Mouse (Mus musculus): ENCODE results near the gene Bbs4. TPM values are rescaled to one million over a fixed set of nuclear protein-coding genes. Genes with fewer than 3 reads are reported as not detected.

Bbs4 gene
- polyA plus RNA-seq, 1 experiment, result 36.7 TPM

- Histone ChIP-seq H3K4me3 (ENCODE audit: insufficient read depth, low read length) (no peak overlapping the region), H3K27ac (ENCODE audit: insufficient read depth, low read length) (no peak overlapping the region), H3K4me1 (ENCODE audit: control insufficient read depth, insufficient read depth, low read length) (peaks cover 2% of the 10 kb centered on the region; the same call in 1 of the 2 replicates)
- TF ChIP-seq POLR2A (IDR thresholded peaks at IDR 0.05; ENCODE audit: extremely low read depth, insufficient read depth, low read length), result no peak
- no peak for TF ChIP-seq CTCF (IDR thresholded peaks at IDR 0.05; ENCODE audit: extremely low read depth, insufficient read depth, low read length)
Observed at GRCm38 (mm10) chr9:59288058-59288457, 65.2 kb downstream of the Bbs4 start.

GRCm38 (mm10) chr9:59285614-59286013 is 67.7 kb downstream of the Bbs4 start:
- Histone ChIP-seq H3K4me3 (ENCODE audit: insufficient read depth, low read length) (no peak overlapping the region), H3K27ac (ENCODE audit: insufficient read depth, low read length) (no peak overlapping the region), H3K4me1 (ENCODE audit: control insufficient read depth, insufficient read depth, low read length) (no peaks in the 10 kb centered on the region)
- TF ChIP-seq POLR2A (IDR thresholded peaks at IDR 0.05; ENCODE audit: extremely low read depth, insufficient read depth, low read length) (no peak), CTCF (IDR thresholded peaks at IDR 0.05; ENCODE audit: extremely low read depth, insufficient read depth, low read length) (no peak)

GRCm38 (mm10) chr9:59282683-59282986 is 70.7 kb downstream of the Bbs4 start:
- Histone ChIP-seq H3K4me3 (ENCODE audit: insufficient read depth, low read length) (peak overlapping the region; percentile 1; the same call in 1 of the 2 replicates), H3K4me1 (ENCODE audit: control insufficient read depth, insufficient read depth, low read length) (no peaks in the 10 kb centered on the region), H3K27ac (ENCODE audit: insufficient read depth, low read length) (no peak overlapping the region)
- TF ChIP-seq CTCF (IDR thresholded peaks at IDR 0.05; ENCODE audit: extremely low read depth, insufficient read depth, low read length), result no peak
- no peak for TF ChIP-seq POLR2A (IDR thresholded peaks at IDR 0.05; ENCODE audit: extremely low read depth, insufficient read depth, low read length)

GRCm38 (mm10) chr9:59281871-59282682 is 71.2 kb downstream of the Bbs4 start:
- Histone ChIP-seq H3K27ac (ENCODE audit: insufficient read depth, low read length) (no peak overlapping the region), H3K4me1 (ENCODE audit: control insufficient read depth, insufficient read depth, low read length) (no peaks in the 10 kb centered on the region), H3K4me3 (ENCODE audit: insufficient read depth, low read length) (peak overlapping the region; percentile 1; the same call in 1 of the 2 replicates)
- TF ChIP-seq CTCF (IDR thresholded peaks at IDR 0.05; ENCODE audit: extremely low read depth, insufficient read depth, low read length), result peak; percentile 62
- TF ChIP-seq POLR2A (IDR thresholded peaks at IDR 0.05; ENCODE audit: extremely low read depth, insufficient read depth, low read length), result no peak

GRCm38 (mm10) chr9:59280888-59281287 is 72.4 kb downstream of the Bbs4 start:
- TF ChIP-seq POLR2A (IDR thresholded peaks at IDR 0.05; ENCODE audit: extremely low read depth, insufficient read depth, low read length) (no peak), CTCF (IDR thresholded peaks at IDR 0.05; ENCODE audit: extremely low read depth, insufficient read depth, low read length) (no peak)
- H3K4me3 ChIP-seq (ENCODE audit: insufficient read depth, low read length), result no peak overlapping the region
- no peaks in the 10 kb centered on the region for H3K4me1 ChIP-seq (ENCODE audit: control insufficient read depth, insufficient read depth, low read length)
- no peak overlapping the region for H3K27ac ChIP-seq (ENCODE audit: insufficient read depth, low read length)

DNA sequence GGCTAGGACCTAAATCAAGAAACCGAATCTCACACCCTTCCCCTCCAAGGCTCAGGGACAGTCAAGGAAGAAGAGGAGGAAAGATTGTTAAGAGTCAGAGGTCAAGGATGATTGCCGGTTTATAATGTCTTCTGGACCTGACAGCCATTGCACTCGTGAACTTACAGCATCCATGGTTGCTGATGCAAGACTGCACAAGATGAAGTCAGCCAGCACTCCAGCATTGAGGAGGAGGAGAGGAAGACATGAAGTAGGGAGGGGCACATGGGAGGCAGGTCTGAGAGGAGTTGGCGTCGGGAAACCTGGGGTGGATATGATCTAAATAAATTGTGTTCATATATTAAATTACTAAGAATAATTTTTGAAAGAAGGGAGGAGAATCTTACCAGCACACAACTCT is 74.6 kb downstream of the Bbs4 start:
- Histone ChIP-seq H3K27ac (ENCODE audit: insufficient read depth, low read length) (no peak overlapping the region), H3K4me3 (ENCODE audit: insufficient read depth, low read length) (no peak overlapping the region), H3K4me1 (ENCODE audit: control insufficient read depth, insufficient read depth, low read length) (no peaks in the 10 kb centered on the region)
- TF ChIP-seq POLR2A (IDR thresholded peaks at IDR 0.05; ENCODE audit: extremely low read depth, insufficient read depth, low read length) (no peak), CTCF (IDR thresholded peaks at IDR 0.05; ENCODE audit: extremely low read depth, insufficient read depth, low read length) (no peak)

- TF ChIP-seq CTCF (IDR thresholded peaks at IDR 0.05; ENCODE audit: extremely low read depth, insufficient read depth, low read length), result no peak
- TF ChIP-seq POLR2A (IDR thresholded peaks at IDR 0.05; ENCODE audit: extremely low read depth, insufficient read depth, low read length), result no peak
- Histone ChIP-seq H3K4me3 (ENCODE audit: insufficient read depth, low read length) (no peak overlapping the region), H3K27ac (ENCODE audit: insufficient read depth, low read length) (no peak overlapping the region), H3K4me1 (ENCODE audit: control insufficient read depth, insufficient read depth, low read length) (no peaks in the 10 kb centered on the region)
Observed at GRCm38 (mm10) chr9:59278199-59278598, 75.1 kb downstream of the Bbs4 start.

GRCm38 (mm10) chr9:59274846-59275455 is 78.4 kb downstream of the Bbs4 start:
- H3K4me3 ChIP-seq (ENCODE audit: insufficient read depth, low read length), result no peak overlapping the region
- no peak for TF ChIP-seq CTCF (IDR thresholded peaks at IDR 0.05; ENCODE audit: extremely low read depth, insufficient read depth, low read length)
- no peak overlapping the region for H3K27ac ChIP-seq (ENCODE audit: insufficient read depth, low read length)
- H3K4me1 ChIP-seq (ENCODE audit: control insufficient read depth, insufficient read depth, low read length), result no peaks in the 10 kb centered on the region

- H3K4me1 ChIP-seq (ENCODE audit: control insufficient read depth, insufficient read depth, low read length), result no peaks in the 10 kb centered on the region
- no peak overlapping the region for H3K4me3 ChIP-seq (ENCODE audit: insufficient read depth, low read length)
- no peak for TF ChIP-seq POLR2A (IDR thresholded peaks at IDR 0.05; ENCODE audit: extremely low read depth, insufficient read depth, low read length)
- TF ChIP-seq CTCF (IDR thresholded peaks at IDR 0.05; ENCODE audit: extremely low read depth, insufficient read depth, low read length), result no peak
- H3K27ac ChIP-seq (ENCODE audit: insufficient read depth, low read length), result no peak overlapping the region
Observed at GRCm38 (mm10) chr9:59273199-59273598, 80.1 kb downstream of the Bbs4 start.

Other genes starting within 250 kb of the Bbs4 start
- gene Adpgk, start 62.0 kb downstream of the Bbs4 start, polyA plus RNA-seq (2012; rRNA removed), result 16.3 and 17.2 TPM in 2 replicates
- gene Arih1, start 133.1 kb upstream of the Bbs4 start, polyA plus RNA-seq (2012; rRNA removed), result 48.8 and 49.5 TPM in 2 replicates
- gene Hexa, start 186.0 kb upstream of the Bbs4 start, polyA plus RNA-seq (2012; rRNA removed), result 56.1 and 59.4 TPM in 2 replicates
- 2.8 TPM in 2 replicates for gene Tmem202, start 186.3 kb upstream of the Bbs4 start, polyA plus RNA-seq (2012; rRNA removed)
- gene Celf6, start 224.4 kb upstream of the Bbs4 start, polyA plus RNA-seq (2012; rRNA removed), result 11.7 and 14.3 TPM in 2 replicates